Mouse (Mus musculus) G1E (cell line): ENCODE measurements at regions not wholly inside any gene's neighbourhood (a gene's known extent, or its start where the extent isn't known, plus 50 kb on each side); places are given as distances from the start of the nearest gene placed in this dataset.

Source experiments
- ATAC-seq: 2 replicates; pipeline ENCODE4 v1.8.0; 2016; ENCODE audit warnings: mild to moderate bottlenecking; ENCODE audit not compliant: insufficient number of reproducible peaks, poor library complexity, low FRiP score, severe bottlenecking; ENCODE audit errors: extremely low read depth
- DNase-seq: peaks from one replicate; pipeline ENCODE4 v3.0.0; 2012; ENCODE audit warnings: low spot score
- H3K27me3 ChIP-seq: 2 replicates; pipeline ENCODE4 v1.6.1; 2012; ENCODE audit warnings: mild to moderate bottlenecking, low read length, inconsistent platforms; ENCODE audit not compliant: insufficient read depth
- H3K36me3 ChIP-seq: replicated peaks from 2 replicates; pipeline ENCODE3; 2012; ENCODE audit warnings: mild to moderate bottlenecking, inconsistent platforms
- H3K4me1 ChIP-seq: 2 replicates; pipeline ENCODE4 v1.6.1; 2012; ENCODE audit warnings: low read depth, low read length, inconsistent platforms, mixed read lengths; ENCODE audit not compliant: insufficient read depth
- H3K4me3 ChIP-seq: 2 replicates; pipeline ENCODE4 v1.5.1; 2012; ENCODE audit warnings: low read depth, mild to moderate bottlenecking, inconsistent platforms, low read length, moderate library complexity, mixed read lengths
- H3K9me3 ChIP-seq: replicated peaks from 2 replicates; pipeline ENCODE4 v1.6.1; 2012; ENCODE audit warnings: inconsistent platforms
- CTCF ChIP-seq: IDR thresholded peaks from 2 replicates; pipeline ENCODE4 v1.5.1; 2012; ENCODE audit warnings: low read depth, low read length, inconsistent platforms, mixed read lengths
- GATA1 ChIP-seq: IDR thresholded peaks from 2 replicates; pipeline ENCODE4 v1.6.1; 2012; ENCODE audit warnings: borderline replicate concordance, low read length, inconsistent platforms, mixed read lengths
- GATA2 ChIP-seq: IDR thresholded peaks from 2 replicates; pipeline ENCODE4 v1.6.1; 2012; ENCODE audit warnings: low read depth, low read length, inconsistent platforms, borderline replicate concordance
- POLR2AphosphoS5 ChIP-seq: IDR thresholded peaks from 2 replicates; pipeline ENCODE4 v1.6.1; 2012; ENCODE audit warnings: low read depth, low read length, inconsistent platforms; ENCODE audit not compliant: insufficient replicate concordance
- TAL1 ChIP-seq: conservative IDR thresholded peaks from 2 replicates; pipeline ENCODE4 v1.6.1; 2012; ENCODE audit warnings: low read depth, low read length, inconsistent platforms, mixed read lengths

DNA sequence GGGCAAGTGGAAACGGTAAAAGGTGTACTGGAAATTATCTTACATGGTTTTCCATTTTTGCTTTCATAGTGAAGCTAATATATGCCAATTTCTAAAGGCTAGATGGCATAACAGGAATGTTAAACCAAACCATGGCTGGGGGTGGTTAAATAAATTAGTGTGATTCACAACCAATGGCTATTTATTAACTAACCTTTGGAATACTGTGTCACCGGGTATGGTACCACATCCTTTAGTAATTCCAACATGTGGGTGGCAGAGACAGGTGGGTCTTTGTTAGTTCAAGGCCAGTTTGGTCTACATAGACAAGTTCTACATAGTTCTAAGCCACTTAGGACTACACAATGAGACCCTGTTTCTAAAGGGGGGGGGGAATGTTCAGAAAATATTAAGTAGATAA lies 179.8 kb upstream of the Plxnc1 start:
- Histone ChIP-seq H3K4me3 (no peak overlapping the region), H3K4me1 (no peaks in the 10 kb centered on the region), H3K9me3 (no peaks in the 10 kb centered on the region), H3K36me3 (no peaks in the 10 kb centered on the region), H3K27me3 (peaks cover 33% of the 10 kb centered on the region)
- DNase-seq = no peak
- TF ChIP-seq TAL1 (no peak), CTCF (no peak), POLR2AphosphoS5 (no peak), GATA1 (no peak), GATA2 (no peak)
- ATAC-seq = no peak

DNA sequence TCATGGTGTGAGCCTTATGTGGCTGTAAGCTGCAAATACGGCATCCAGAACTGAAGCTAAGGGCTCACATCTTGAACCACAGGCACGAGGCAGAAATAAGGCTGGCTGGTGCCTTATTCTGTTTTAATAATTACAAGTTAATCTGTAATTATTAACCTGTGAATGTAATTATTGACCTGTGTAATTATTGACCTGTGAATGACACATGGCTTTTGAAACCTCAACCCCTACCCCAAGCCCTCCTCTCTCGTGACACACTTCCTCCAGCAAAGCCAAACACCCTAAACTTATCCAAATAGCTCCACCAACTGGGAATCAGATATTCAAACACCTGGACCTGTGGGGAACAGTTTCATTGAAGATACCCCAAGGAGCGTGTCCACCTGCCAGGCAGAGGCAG lies 175.4 kb upstream of the Plxnc1 start:
- ATAC-seq (no peak), DNase-seq (no peak)
- no peak overlapping the region for H3K4me3 ChIP-seq
- no peaks in the 10 kb centered on the region for H3K9me3 ChIP-seq
- peaks cover 43% of the 10 kb centered on the region for H3K27me3 ChIP-seq
- no peak for TF ChIP-seq GATA2
- TF ChIP-seq TAL1 = no peak
- TF ChIP-seq CTCF = no peak
- no peak for TF ChIP-seq GATA1
- TF ChIP-seq POLR2AphosphoS5 = no peak
- no peaks in the 10 kb centered on the region for H3K36me3 ChIP-seq
- H3K4me1 ChIP-seq = peaks cover 3% of the 10 kb centered on the region; the same call in 1 of the 2 replicates

DNA sequence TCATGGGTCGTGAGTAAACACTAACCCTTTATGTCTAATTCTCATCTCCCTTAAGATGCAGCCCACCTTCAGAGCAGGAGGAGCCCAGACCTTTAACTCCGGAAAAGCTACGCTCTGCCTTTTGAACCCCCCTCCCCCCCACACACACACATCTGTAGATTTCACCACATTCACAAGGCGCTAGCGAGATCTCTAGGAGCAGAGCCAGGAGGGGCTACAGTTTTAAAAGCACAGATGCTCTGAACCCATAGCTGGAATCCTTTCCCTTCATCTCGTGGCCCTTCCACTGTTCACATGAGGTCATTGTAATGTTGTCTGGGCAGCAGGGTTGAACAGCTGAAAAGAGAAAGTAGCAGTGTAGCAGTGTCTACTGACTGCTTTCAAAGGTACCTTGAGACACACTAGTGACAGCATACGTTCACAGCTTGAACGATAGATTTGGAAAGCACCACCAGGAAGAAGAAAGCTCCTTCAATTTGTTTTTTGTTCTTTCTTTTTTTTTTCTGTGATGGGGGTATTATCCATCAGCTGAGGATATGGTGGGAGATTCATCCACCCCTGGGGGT lies 174.2 kb upstream of the Plxnc1 start:
- peaks cover 3% of the 10 kb centered on the region; the same call in 1 of the 2 replicates for H3K4me1 ChIP-seq
- peaks cover 40% of the 10 kb centered on the region for H3K27me3 ChIP-seq
- DNase-seq (no peak), ATAC-seq (no peak)
- no peak overlapping the region for H3K4me3 ChIP-seq
- H3K36me3 ChIP-seq = no peaks in the 10 kb centered on the region
- no peak for TF ChIP-seq POLR2AphosphoS5
- no peak for TF ChIP-seq GATA2
- TF ChIP-seq GATA1 = no peak
- no peak for TF ChIP-seq CTCF
- TF ChIP-seq TAL1 = no peak
- no peaks in the 10 kb centered on the region for H3K9me3 ChIP-seq

- DNase-seq (no peak), ATAC-seq (no peak)
- TF ChIP-seq TAL1 = no peak
- TF ChIP-seq GATA1 = no peak
- TF ChIP-seq GATA2 = no peak
- TF ChIP-seq CTCF = no peak
- TF ChIP-seq POLR2AphosphoS5 = no peak
- peaks cover 3% of the 10 kb centered on the region; the same call in 1 of the 2 replicates for H3K4me1 ChIP-seq
- peaks cover 34% of the 10 kb centered on the region for H3K27me3 ChIP-seq
- H3K9me3 ChIP-seq = no peaks in the 10 kb centered on the region
- no peaks in the 10 kb centered on the region for H3K36me3 ChIP-seq
- no peak overlapping the region for H3K4me3 ChIP-seq
Observed at GRCm38 (mm10) chr10:95117731-95118212, 173.1 kb upstream of the Plxnc1 start.

DNA sequence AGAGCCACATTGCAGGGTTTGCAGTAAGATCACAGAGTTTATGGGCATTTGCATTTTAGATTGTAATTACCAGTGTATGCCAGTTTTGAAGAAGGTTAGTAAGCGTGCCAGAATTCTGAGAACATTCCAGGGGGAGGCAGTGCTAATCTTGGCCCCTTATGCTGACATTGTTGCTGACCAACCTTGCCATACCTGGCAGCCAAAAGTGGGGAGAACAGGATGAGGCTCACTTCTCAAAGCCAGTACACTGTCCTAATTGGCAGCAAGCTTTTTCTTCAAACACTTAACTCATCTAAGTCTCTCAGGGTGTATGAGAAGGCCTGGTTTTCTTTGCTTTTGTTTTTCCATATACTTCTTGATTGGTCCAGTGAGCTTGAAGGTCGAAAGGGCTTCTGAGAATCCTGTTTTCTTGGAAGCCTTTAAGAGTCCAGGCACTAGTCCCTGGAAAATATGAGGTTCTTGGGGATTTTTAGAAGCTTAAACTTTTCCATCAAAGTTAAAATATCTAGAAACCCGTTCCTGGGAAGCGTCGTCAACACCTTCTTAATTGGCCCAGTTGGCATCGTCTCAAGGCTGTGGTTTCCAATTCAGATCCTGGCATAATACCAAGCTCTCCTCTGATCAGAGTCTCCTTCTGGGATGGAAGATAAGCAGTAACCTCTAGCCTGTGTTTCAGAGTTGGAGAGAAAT lies 172.6 kb upstream of the Plxnc1 start:
- Histone ChIP-seq H3K9me3 (no peaks in the 10 kb centered on the region), H3K27me3 (peaks cover 37% of the 10 kb centered on the region), H3K4me3 (no peak overlapping the region), H3K4me1 (peaks cover 7% of the 10 kb centered on the region; the same call in 1 of the 2 replicates), H3K36me3 (no peaks in the 10 kb centered on the region)
- DNase-seq = no peak
- no peak for TF ChIP-seq GATA1
- no peak for TF ChIP-seq CTCF
- TF ChIP-seq POLR2AphosphoS5 = no peak
- no peak for TF ChIP-seq TAL1
- ATAC-seq = no peak

GRCm38 (mm10) chr10:95116579-95117011 lies 172.0 kb upstream of the Plxnc1 start:
- Histone ChIP-seq H3K9me3 (no peaks in the 10 kb centered on the region), H3K36me3 (no peaks in the 10 kb centered on the region), H3K27me3 (peaks cover 37% of the 10 kb centered on the region), H3K4me3 (no peak overlapping the region), H3K4me1 (peaks cover 7% of the 10 kb centered on the region; the same call in 1 of the 2 replicates)
- DNase-seq = no peak
- TF ChIP-seq GATA1 (no peak), CTCF (no peak), GATA2 (no peak), TAL1 (no peak), POLR2AphosphoS5 (no peak)
- no peak for ATAC-seq
